In genomic region chr19:42247519-42247918, GRCm38 (mm10) we compare ENCODE assay signal across 13 mouse cellular contexts. TPM values are rescaled to one million over a fixed set of nuclear protein-coding genes. Genes with fewer than 3 reads are reported as not detected.
DNase-seq lines count a peak whose midpoint lies in the region; ATAC-seq and TF ChIP-seq lines count a peak whose summit lies in the region.
"Had no signal": no experiment of that assay in that cellular context is flagged by ENCODE, and none has a peak within 500 bp of the region (broad histone marks: within the 10 kb centered on the region; RNA-seq: fewer than 3 reads in every experiment).

TSS of gene Golga7b (plus strand) at chr19:42247574.

- TF ChIP-seq POLR2A in cortical plate, adult 2 months (IDR thresholded peaks at IDR 0.05; ENCODE audit: extremely low read depth, insufficient read depth, low read length): no peak

- no peaks in the 10 kb centered on the region for H3K36me3 ChIP-seq in hindbrain, embryonic 16.5 days (ENCODE audit: control insufficient read depth, insufficient read depth, low read length)
- H3K36me3 ChIP-seq: embryonic facial prominence, embryonic 12.5 days; intestine, embryonic 15.5 days; liver, embryonic 12.5 days had no signal

- no peaks in the 10 kb centered on the region for H3K9me3 ChIP-seq in hindbrain, embryonic 16.5 days (ENCODE audit: control insufficient read depth, low read length)
- H3K9me3 ChIP-seq: embryonic facial prominence, embryonic 12.5 days; intestine, embryonic 15.5 days; liver, embryonic 12.5 days had no signal

- intact Hi-C loops in left cerebral cortex, postnatal 4 days (cut with DNase I): no loop called here

- DNase-seq in layer of hippocampus, adult 2 months (ENCODE audit: low spot score in 2 of 2): no peak
- no peak for DNase-seq in layer of hippocampus, adult 11-12 months (ENCODE audit: low spot score)
- DNase-seq in left cerebral cortex, postnatal 4 days: no peak
- no peak for DNase-seq in urinary bladder, postnatal 25 days (ENCODE audit: low spot score)
- DNase-seq in lung, postnatal 10 days: no peak
- DNase-seq: cerebellum, adult 9-10 months; lung, postnatal 14 days had no signal

- 88% methylated on average over 3 of the region's 3 CpGs for WGBS in hindbrain, embryonic 16.5 days

- H3K4me1 ChIP-seq in cortical plate, adult 2 months (ENCODE audit: control insufficient read depth, insufficient read depth, low read length): peaks cover 7% of the 10 kb centered on the region
- no peaks in the 10 kb centered on the region for H3K4me1 ChIP-seq in hindbrain, embryonic 16.5 days (ENCODE audit: control insufficient read depth, insufficient read depth, low read depth, low read length)
- H3K4me1 ChIP-seq: embryonic facial prominence, embryonic 12.5 days; intestine, embryonic 15.5 days; liver, embryonic 12.5 days had no signal

- no peak for ATAC-seq in hindbrain, embryonic 16.5 days
- ATAC-seq: liver, embryonic 12.5 days; Patski had no signal

- no peaks in the 10 kb centered on the region for H3K27me3 ChIP-seq in hindbrain, embryonic 16.5 days (replicated peaks; ENCODE audit: control insufficient read depth, insufficient read depth, low read length)
- H3K27me3 ChIP-seq: embryonic facial prominence, embryonic 12.5 days; intestine, embryonic 15.5 days; Patski had no signal

- TF ChIP-seq CTCF in layer of hippocampus, adult 2 months (conservative IDR thresholded peaks at IDR 0.05): no peak
- no peak for TF ChIP-seq CTCF in cortical plate, adult 2 months (IDR thresholded peaks at IDR 0.05; ENCODE audit: extremely low read depth, insufficient read depth, low read length)

- no peak within 1 kb of the TSS for H3K27ac ChIP-seq in layer of hippocampus, adult 2 months
- H3K27ac ChIP-seq in cortical plate, adult 2 months (ENCODE audit: insufficient read depth, low read length): no peak within 1 kb of the TSS
- no peak within 1 kb of the TSS for H3K27ac ChIP-seq in hindbrain, embryonic 16.5 days (ENCODE audit: low read depth, low read length)
- H3K27ac ChIP-seq: embryonic facial prominence, embryonic 12.5 days; intestine, embryonic 15.5 days; liver, embryonic 12.5 days had no signal

- H3K9ac ChIP-seq in hindbrain, embryonic 16.5 days (ENCODE audit: low read depth, low read length): no peak within 1 kb of the TSS
- H3K9ac ChIP-seq: embryonic facial prominence, embryonic 12.5 days; intestine, embryonic 15.5 days; liver, embryonic 12.5 days had no signal

- no peak within 1 kb of the TSS for H3K4me3 ChIP-seq in layer of hippocampus, adult 2 months
- H3K4me3 ChIP-seq in cortical plate, adult 2 months (ENCODE audit: insufficient read depth, low read length): no peak within 1 kb of the TSS
- H3K4me3 ChIP-seq in hindbrain, embryonic 16.5 days (ENCODE audit: low read length): no peak within 1 kb of the TSS
- H3K4me3 ChIP-seq: embryonic facial prominence, embryonic 12.5 days; intestine, embryonic 15.5 days; liver, embryonic 12.5 days had no signal

- no peak within 1 kb of the TSS for H3K4me2 ChIP-seq in hindbrain, embryonic 16.5 days (ENCODE audit: low read length)
- H3K4me2 ChIP-seq: embryonic facial prominence, embryonic 12.5 days; intestine, embryonic 15.5 days; liver, embryonic 12.5 days had no signal

RNA-seq across cellular contexts. Expression of gene Golga7b, which starts in this region (rescaled TPM):
- total RNA-seq in layer of hippocampus, adult 2 months (2021): 10 to 100 TPM; 61.3 to 64.6 TPM
- polyA plus RNA-seq in cortical plate, adult 2 months (2012; rRNA removed): 115 and 123 TPM in 2 replicates
- 69.5 and 73.9 TPM in 2 replicates for polyA plus RNA-seq in hindbrain, embryonic 16.5 days (2015; fragmentation: Nextera tagmentation; extraction: Ambion mirVana)
- total RNA-seq in left cerebral cortex, postnatal 4 days (2021): 10 to 100 TPM; 87.4 to 88.9 TPM
